Mouse (Mus musculus) heart, adult 2 months (tissue): ENCODE data around the gene Tmem243. TPM values are rescaled to one million over a fixed set of nuclear protein-coding genes. Genes with fewer than 3 reads are reported as not detected.

Experiments
- DNase-seq, 2 experiments: peaks; one replicate each; pipeline ENCODE4 v3.0.0; 2021
- H3K27ac ChIP-seq: fragments of 200-600 bp; 2 replicates; pipeline ENCODE4 v1.8.1; 2022
- H3K27me3 ChIP-seq: fragments of 200-500 bp; 2 replicates; pipeline ENCODE4 v1.6.1; 2012; ENCODE audit warnings: mild to moderate bottlenecking, low read length, inconsistent platforms, mixed read lengths; ENCODE audit not compliant: control insufficient read depth, insufficient read depth
- H3K36me3 ChIP-seq: fragments of 200-500 bp; 2 replicates; pipeline ENCODE4 v1.6.1; 2012; ENCODE audit warnings: low read length, inconsistent platforms; ENCODE audit not compliant: control insufficient read depth, insufficient read depth
- H3K4me1 ChIP-seq: fragments of 200-500 bp; 2 replicates; pipeline ENCODE4 v1.6.1; 2011; ENCODE audit warnings: low read length; ENCODE audit not compliant: control insufficient read depth, insufficient read depth
- H3K4me3 ChIP-seq: fragments of 200-600 bp; 2 replicates; pipeline ENCODE4 v1.8.1; 2022
- H3K79me2 ChIP-seq: fragments of 200-500 bp; replicated peaks from 2 replicates; pipeline ENCODE4 v1.6.1; 2012; ENCODE audit warnings: mild to moderate bottlenecking, inconsistent platforms, low read length, moderate library complexity, mixed read lengths; ENCODE audit not compliant: control insufficient read depth, insufficient read depth
- H3K9ac ChIP-seq: fragments of 200-500 bp; 2 replicates; pipeline ENCODE4 v1.6.1; 2012; ENCODE audit warnings: low read depth, mild to moderate bottlenecking, control low read depth, inconsistent platforms, low read length, mixed read lengths
- CTCF ChIP-seq: fragments of 200-600 bp; IDR thresholded peaks from 2 replicates; pipeline ENCODE4 v1.8.1; 2022; ENCODE audit warnings: antibody characterized with exemption, mild to moderate bottlenecking, moderate library complexity
- EP300 ChIP-seq: fragments of 200-500 bp; IDR thresholded peaks from 2 replicates; pipeline ENCODE4 v1.6.1; 2011; ENCODE audit warnings: low read depth, low read length, control low read depth; ENCODE audit not compliant: insufficient read depth
- POLR2A ChIP-seq: fragments of 200-500 bp; IDR thresholded peaks from 2 replicates; pipeline ENCODE4 v1.6.1; 2011; ENCODE audit warnings: mild to moderate bottlenecking, low read depth, low read length, control low read depth; ENCODE audit not compliant: insufficient read depth
- WGBS: fragments of 180-500 bp; shearing (Covaris S2); methylation state at CpG from one replicate; pipeline ENCODE4 v1.1.7; 2018; 5-methylcytosine and 5-hydroxymethylcytosine counted together
- intact Hi-C: fragments of 180-260 bp; cut with DNase I; formaldehyde crosslinking; loops from one replicate; pipeline ENCODE4 v1.15.1; 2025
- polyA plus RNA-seq: library from polyadenylated mRNA; depleted of rRNA; stranded (reverse); fragments of >200 nt; gene quantifications from 2 replicates; pipeline ENCODE4 v1.2.3, GENCODE M21; 2012
- total RNA-seq, 2 experiments: library from RNA; stranded (reverse); gene quantifications; 2 replicates each; pipeline ENCODE4 v1.2.3; 2021

Tmem243 gene
- total and polyA plus RNA-seq, 3 experiments = 8.1 to 14.0 (median 9.8) TPM

DNA sequence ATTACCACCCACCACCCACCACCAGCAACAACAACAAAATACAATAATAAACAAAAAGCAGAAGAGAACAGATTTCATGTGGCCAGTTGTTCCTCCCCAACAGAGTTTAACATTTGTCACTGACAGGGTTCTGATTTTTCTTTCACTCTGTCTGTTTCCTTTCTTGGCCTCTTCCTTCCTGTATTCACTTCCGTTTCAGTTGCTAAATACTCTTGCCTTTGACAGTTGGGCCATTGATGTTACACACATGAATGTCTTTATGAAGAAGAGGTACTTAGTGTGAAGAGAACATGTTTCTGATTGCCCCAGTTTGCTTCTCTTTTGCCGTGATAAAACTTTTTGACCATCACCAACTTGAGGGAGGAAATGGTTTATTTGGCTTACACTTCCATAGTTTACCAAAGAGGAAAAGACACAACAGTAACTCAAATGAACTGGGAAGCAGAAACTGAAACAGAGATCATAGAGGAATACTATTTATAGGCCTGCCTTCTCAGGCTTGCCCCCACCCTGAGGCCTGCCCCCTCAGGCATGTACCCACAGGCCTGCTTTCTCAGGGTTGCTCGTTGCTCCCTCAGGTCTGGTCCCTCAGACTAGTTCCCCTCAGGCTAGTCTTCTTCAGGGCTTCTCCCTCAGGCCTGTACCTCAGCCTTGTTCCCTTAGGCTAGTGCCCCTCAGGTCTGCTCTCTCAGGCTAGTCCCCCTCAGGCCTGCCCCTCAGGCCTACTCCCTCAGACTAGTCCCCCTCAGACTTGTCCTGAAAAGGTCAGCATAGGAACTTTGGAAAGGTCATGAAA lies 13.3 kb upstream of the Tmem243 start:
- 52% methylated on average over 3 of the region's 3 CpGs for WGBS
- H3K27ac ChIP-seq = no peak overlapping the region
- H3K36me3 ChIP-seq = no peaks in the 10 kb centered on the region
- no peak overlapping the region for H3K9ac ChIP-seq
- H3K27me3 ChIP-seq = no peaks in the 10 kb centered on the region
- DNase-seq = no peak
- no peaks in the 10 kb centered on the region for H3K79me2 ChIP-seq
- H3K4me1 ChIP-seq = no peaks in the 10 kb centered on the region
- no peak for TF ChIP-seq CTCF
- H3K4me3 ChIP-seq = no peak overlapping the region
- intact Hi-C loops = no loop called here

DNA sequence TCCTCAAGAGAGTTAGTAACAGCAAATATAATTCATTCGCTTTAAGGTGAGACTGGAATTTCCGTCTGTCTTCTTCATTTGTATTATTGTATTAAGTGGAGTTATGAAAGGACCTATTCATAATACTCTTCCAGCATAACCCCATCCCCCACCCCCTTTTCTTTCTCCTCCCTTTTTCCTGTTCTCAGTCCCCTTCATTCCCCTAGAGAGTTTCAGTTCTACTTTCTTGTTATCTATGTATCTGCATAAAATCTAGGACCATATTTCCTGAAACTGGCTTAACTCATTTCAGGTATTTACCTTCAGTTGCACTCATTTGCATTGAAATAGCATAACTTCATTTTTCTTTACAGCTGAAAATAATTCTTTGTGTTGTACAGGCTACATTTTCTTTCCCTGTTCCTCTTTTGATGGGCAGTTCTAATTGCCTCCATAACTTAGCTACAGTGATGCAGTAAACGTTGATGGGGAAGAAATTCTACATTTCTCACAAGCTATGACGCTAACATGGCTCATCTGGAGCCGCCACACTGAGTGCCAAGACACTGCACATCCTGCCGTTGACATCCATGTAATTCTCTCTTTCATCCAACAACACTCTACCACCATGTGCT lies 9.9 kb upstream of the Tmem243 start:
- H3K36me3 ChIP-seq = no peaks in the 10 kb centered on the region
- H3K27ac ChIP-seq = no peak overlapping the region
- H3K79me2 ChIP-seq = no peaks in the 10 kb centered on the region
- no peak overlapping the region for H3K9ac ChIP-seq
- H3K4me3 ChIP-seq = no peak overlapping the region
- H3K4me1 ChIP-seq = peaks cover 2% of the 10 kb centered on the region; the same call in 1 of the 2 replicates
- DNase-seq = no peak
- TF ChIP-seq EP300 = no peak
- TF ChIP-seq POLR2A = no peak
- TF ChIP-seq CTCF = no peak
- intact Hi-C loops = no loop called here
- H3K27me3 ChIP-seq = no peaks in the 10 kb centered on the region
- WGBS = 77% methylated on average over 6 of the region's 6 CpGs

- Histone ChIP-seq H3K27ac (no peak overlapping the region), H3K79me2 (no peaks in the 10 kb centered on the region), H3K27me3 (no peaks in the 10 kb centered on the region), H3K4me1 (peaks cover 2% of the 10 kb centered on the region; the same call in 1 of the 2 replicates), H3K36me3 (no peaks in the 10 kb centered on the region), H3K9ac (no peak overlapping the region), H3K4me3 (no peak overlapping the region)
- TF ChIP-seq CTCF = no peak
- no peak for TF ChIP-seq EP300
- no peak for TF ChIP-seq POLR2A
- intact Hi-C loops = no loop called here
- 79% methylated on average over 1 of the region's 1 CpGs for WGBS
- no peak for DNase-seq
Observed at GRCm38 (mm10) chr5:9092716-9093115, 7.8 kb upstream of the Tmem243 start.

GRCm38 (mm10) chr5:9093490-9093889 lies 7.0 kb upstream of the Tmem243 start:
- no peak overlapping the region for H3K27ac ChIP-seq
- no peaks in the 10 kb centered on the region for H3K36me3 ChIP-seq
- H3K4me3 ChIP-seq = no peak overlapping the region
- no peak overlapping the region for H3K9ac ChIP-seq
- H3K27me3 ChIP-seq = no peaks in the 10 kb centered on the region
- no peak for TF ChIP-seq EP300
- no peak for TF ChIP-seq CTCF
- no peak for TF ChIP-seq POLR2A
- peaks cover 2% of the 10 kb centered on the region; the same call in 1 of the 2 replicates for H3K4me1 ChIP-seq
- H3K79me2 ChIP-seq = no peaks in the 10 kb centered on the region
- intact Hi-C loops = no loop called here
- 56% methylated on average over 4 of the region's 4 CpGs for WGBS
- DNase-seq = no peak

DNA sequence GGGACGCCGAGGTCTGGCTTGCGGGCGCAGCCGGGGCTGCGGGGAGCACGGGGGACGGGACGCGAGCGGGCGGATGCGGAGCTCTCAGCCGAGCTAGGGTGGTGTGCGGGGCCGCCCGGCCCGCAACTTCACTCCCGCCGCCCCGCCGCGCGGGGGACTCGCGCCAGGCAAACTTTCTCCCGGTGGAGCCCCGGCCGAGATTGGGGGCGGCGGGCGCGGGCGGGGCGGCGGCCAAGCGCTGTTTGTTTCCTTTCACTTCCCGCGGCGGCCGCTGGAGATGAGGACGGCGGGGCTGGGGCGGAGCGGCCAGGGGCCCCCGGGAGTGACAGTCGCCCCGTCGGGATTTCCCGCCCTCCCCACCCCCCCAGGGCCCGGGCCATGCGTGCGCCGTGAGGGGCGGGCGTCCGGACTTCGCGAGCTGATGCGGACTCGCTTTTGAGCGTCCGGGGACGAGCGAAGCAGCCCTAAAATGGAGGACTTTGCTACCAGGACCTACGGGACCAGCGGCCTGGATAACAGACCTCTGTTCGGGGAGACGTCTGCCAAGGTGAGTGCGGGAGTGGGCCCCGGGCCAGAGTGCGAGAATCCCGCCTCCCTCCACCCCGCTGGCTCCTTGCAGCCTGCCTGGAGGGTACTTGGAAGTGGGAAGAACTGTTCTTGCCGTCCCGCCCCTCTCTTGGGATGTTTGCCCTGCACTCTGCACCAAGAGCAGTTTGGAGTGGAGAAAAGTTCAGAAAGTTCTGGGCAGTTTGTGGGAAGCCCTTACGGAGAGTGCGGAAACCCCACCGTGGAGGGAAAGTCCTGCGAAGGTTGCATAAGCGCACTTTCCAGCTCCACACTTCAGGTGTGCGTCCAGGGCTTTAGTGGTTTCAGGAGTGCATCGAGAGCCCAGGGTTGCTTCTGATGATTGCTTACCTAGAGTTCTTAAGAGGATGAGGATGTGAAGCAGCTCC lies 657 bp downstream of the Tmem243 start:
- H3K4me3 ChIP-seq = peak overlapping the region; percentile 87
- 2% methylated on average over 83 of the region's 83 CpGs for WGBS
- no peaks in the 10 kb centered on the region for H3K27me3 ChIP-seq
- H3K9ac ChIP-seq = peak overlapping the region; percentile 91
- intact Hi-C loops = loop anchor here (1.0 to 5.0 kb wide), 2 partner anchors 60 to 104 kb away; partner anchors contain the start of genes Crot and Dmtf1
- no peak for TF ChIP-seq POLR2A
- peak; percentile 30; the same call in 1 of the 2 replicates for TF ChIP-seq CTCF
- no peak for TF ChIP-seq EP300
- peak overlapping the region; percentile 85 for H3K27ac ChIP-seq
- peak; percentile 78 for DNase-seq
- H3K36me3 ChIP-seq = 0 out of 2 replicates have a peak, but pooled peaks cover 1% of the 10 kb centered on the region
- H3K4me1 ChIP-seq = peaks cover 4% of the 10 kb centered on the region; the same call in 1 of the 2 replicates
- no peaks in the 10 kb centered on the region for H3K79me2 ChIP-seq
